Mouse (Mus musculus) CH12F3 (cell line): ENCODE data around the gene Arhgef25.

ENCODE experiments used
- in situ Hi-C: fragments of 300-500 bp; cut with MboI; formaldehyde crosslinking; loops from 2 replicates; pipeline ENCODE4 v1.14.3; 2020; ENCODE audit warnings: low sequenced_read_pairs

Gene Arhgef25

DNA sequence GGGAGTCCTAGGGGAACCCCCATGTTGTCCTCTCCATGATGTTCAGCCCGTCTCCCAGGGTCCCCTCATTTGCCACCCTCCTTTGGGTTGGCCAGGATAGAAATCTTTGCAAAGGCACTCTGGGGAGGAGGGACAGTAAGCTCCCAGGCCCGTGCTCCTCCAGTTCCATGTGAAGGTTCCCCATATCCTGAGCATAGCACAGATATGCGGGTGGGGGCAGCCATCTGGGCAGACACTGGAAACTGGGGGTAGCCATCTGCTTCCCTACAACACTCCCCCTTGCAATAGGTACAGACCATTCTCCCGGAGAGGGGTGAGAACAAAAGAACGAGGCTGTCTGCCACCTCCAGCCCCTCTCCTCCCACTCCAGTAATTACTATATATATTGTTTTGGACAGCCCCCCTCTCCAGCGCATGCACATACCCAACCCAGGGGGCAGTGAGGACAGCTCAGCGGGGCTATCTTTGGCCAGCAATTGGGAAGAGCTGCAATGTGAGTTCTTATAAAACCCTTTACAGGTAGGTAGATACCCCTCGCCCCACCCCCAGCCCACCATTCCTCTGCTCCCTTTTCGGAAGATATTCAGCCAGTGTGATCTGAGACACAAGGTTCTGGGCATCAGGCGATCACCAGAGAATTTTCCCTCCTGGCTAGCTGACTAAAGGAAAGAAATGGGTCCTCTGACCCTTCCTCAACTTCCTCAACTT, 2.4 kb downstream of the Arhgef25 start:
- in situ Hi-C loops: no loop called here

- in situ Hi-C loops: no loop called here
These were observed 3.4 kb downstream of the Arhgef25 start for GRCm38 (mm10) chr10:127186451-127186850.

DNA sequence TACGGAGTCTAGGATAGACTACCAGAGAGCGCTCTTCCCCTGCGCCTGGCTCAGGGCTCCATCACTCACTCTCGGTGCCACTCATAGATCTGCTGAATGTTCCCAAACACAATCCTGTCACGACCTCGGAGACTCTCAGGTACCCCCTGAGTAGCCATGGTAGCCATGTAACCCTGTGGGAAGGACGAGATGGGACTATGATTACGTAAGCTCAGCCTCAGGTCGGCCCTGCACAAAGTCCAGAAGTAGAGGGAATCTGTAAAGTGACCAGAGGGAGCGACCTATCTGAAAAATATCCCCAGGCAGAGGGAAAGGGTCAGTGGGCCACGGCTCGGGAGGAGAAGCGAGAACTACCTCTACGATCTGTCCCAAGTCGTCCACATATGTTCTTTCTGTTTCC, 4.4 kb downstream of the Arhgef25 start:
- in situ Hi-C loops: no loop called here

DNA sequence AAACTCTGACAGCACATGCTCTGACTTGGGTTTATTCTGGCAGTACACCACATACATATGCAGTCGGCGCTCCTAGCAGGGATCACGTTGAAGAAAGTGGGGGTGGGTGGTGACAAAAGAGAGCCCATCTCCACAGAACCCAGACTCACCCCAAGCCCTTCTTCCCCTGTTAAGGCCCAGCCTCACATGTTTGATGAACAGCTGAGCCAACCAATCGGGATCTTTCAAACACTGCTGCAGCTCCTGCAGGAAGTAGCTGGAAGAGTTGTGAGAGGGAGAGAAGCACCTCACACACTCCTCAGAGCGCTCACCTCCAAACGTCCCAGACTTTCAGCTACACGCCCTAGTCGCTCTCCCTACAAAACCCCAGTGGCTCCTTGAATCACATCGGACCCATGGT, 4.8 kb downstream of the Arhgef25 start:
- in situ Hi-C loops: no loop called here

- in situ Hi-C loops: no loop called here
These were observed 6.1 kb downstream of the Arhgef25 start for GRCm38 (mm10) chr10:127183759-127184158.

DNA sequence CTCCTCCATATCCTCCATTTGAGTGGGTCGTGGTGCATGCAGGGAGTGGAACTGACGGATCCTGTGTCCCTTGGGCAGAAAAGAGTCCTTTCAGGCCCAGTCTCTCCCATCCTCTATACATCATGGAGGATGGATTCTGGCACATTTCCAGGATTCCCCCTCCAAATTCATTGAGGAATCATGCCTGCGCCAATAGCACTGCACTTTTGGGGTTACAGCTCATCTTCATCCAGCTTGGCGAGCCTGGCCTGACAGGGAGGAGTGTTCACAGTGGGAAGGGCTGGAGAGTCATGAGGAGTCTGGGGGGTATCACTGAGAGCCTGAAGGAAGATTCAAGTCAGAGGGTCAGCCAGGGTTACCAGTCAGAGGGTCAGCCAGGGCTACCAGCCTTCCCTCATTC, 7.3 kb downstream of the Arhgef25 start:
- in situ Hi-C loops: no loop called here

GRCm38 (mm10) chr10:127181566-127181965, 8.3 kb downstream of the Arhgef25 start:
- in situ Hi-C loops: no loop called here

- in situ Hi-C loops: no loop called here
These were observed 9.2 kb downstream of the Arhgef25 start for GRCm38 (mm10) chr10:127180695-127181047.

DNA sequence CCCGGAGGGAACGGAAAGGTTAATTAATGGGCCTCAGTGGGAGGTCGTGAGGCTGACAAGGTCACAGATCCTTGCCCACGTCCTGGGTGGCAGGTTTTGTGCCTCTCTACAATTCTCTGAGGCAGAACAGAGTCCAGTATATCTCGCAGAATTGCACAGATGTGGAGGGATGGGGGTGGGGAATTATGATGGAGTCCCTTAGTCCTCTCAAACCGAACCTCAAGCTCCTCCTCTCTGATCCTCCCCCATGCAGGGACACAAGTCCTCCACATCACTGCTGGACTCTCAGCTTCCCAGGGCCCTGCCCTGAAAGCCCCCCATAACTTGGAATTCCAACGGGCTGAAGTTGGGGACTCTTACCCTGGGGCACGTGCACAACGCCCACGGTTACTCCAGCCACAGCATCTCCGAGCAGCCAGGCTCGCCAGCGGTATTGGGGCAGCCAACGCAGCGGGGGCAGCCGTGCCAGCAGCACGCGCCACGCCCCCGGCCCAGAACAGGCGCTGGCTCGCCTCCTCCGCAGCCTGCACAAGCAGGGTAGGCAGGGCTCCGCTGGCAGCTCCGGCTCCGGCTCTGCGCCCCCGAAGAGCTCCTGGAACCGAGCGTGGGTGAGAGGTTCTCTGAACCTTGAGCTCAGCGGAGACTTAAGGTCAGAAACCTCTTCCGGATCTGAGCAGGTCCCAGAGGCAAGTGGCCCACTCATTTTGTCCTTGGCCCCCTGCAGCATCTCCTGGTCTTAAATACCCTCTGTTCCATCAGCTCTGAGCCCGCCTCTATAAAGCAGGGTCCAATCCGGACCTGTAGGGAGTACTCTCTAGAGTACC, 9.8 kb downstream of the Arhgef25 start, which contains the start of gene Slc26a10:
Gene Slc26a10 (minus strand): TSS at position 775 of the 824 bp plus-strand sequence.
- in situ Hi-C loops: no loop called here

DNA sequence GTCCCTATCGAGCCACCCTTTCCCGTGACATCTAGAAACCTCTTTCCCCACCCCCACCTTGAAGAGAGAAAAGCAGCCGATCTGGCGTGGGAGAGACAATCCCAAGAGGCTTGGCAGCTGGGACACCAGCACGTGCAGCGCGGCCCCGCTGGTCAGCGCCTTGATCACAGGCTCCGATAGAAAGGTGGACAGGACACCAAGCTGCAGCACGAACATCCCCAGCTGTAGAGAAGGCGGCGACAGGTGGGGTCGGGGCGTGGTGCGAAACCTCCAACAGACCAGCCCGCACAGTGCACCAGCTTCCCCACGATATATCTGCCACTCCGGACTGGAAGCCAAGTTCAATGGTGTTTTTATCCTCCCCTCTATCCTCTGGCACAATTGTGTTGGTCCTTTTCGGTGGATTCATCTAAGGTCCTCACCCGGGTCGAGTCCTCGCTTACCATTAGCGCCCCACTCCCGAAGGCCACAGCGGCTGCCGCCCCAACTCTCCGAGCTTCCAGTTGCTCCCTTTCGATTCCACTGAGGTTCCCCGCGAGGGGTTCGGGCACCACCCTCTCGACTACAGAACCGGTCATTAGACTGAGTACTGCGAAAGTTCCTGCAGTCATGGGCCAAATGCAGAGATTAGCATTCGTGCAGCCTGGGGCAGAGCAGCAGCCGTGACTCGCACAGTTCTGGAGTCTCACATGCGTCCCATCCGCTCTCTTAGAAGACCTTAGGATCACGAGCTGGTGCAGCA, 11.4 kb downstream of the Arhgef25 start:
- in situ Hi-C loops: no loop called here

DNA sequence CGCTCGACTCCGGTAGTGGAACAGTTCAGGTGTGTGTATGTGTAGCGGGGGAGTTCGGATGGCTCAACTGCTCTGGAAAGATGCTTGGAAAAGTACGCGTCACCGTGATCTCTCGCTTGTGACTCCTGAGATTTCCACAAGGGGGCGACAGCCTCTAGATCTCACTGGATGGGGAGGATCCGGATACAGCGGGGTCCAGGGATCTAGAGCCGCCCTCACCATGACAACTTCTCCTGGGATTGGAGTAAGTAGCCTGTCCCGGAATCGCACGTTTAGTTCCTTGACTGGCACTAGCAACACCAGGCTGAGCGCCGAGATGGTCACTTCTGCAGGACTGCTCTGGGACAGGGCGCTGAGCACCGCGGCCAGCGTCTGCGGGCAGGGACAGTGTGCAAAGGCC, 12.2 kb downstream of the Arhgef25 start:
- in situ Hi-C loops: no loop called here

- in situ Hi-C loops: no loop called here
These were observed 12.6 kb downstream of the Arhgef25 start for GRCm38 (mm10) chr10:127177235-127177634.

- in situ Hi-C loops: no loop called here
These were observed 13.1 kb downstream of the Arhgef25 start for GRCm38 (mm10) chr10:127176756-127177155.

DNA sequence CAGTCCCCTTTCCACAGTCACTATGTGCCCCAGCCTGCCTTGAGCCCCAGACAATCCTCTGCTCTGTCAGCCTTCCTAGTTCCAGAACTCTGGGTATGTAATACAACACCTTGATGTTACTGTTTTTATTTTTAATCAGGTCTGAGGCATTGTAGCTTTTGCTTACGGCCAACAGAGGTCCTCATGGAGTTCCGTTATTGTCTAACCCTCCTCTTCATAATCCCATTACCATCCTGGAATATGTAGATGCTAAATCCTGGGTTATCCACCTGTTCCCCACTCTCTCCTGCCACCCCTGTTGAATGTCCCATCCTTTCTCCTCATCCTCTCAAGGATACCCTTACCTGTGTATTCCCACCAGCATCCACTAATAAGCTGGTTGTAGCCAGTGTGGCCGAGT, 13.7 kb downstream of the Arhgef25 start:
- in situ Hi-C loops: no loop called here

DNA sequence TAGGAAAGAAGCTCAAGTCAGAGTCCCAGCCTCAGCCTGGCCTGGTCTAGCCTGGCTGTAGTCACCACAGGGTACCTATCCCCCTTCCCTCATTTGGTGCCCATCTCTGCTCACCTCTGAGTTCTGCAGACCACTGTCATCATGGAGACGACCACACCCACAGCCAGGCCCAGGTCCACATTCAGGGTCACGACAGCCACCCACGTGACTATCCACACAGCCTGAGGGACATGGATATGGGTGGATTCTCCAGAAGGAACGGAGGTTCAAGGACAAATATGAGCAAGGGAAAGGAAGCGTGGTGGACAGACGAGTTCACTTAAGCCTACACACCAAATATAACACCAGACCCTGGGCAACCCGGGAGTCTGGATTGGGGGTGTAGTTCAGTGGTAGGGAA, 15.7 kb downstream of the Arhgef25 start:
- in situ Hi-C loops: no loop called here

GRCm38 (mm10) chr10:127173148-127174065, 16.5 kb downstream of the Arhgef25 start:
- in situ Hi-C loops: no loop called here

DNA sequence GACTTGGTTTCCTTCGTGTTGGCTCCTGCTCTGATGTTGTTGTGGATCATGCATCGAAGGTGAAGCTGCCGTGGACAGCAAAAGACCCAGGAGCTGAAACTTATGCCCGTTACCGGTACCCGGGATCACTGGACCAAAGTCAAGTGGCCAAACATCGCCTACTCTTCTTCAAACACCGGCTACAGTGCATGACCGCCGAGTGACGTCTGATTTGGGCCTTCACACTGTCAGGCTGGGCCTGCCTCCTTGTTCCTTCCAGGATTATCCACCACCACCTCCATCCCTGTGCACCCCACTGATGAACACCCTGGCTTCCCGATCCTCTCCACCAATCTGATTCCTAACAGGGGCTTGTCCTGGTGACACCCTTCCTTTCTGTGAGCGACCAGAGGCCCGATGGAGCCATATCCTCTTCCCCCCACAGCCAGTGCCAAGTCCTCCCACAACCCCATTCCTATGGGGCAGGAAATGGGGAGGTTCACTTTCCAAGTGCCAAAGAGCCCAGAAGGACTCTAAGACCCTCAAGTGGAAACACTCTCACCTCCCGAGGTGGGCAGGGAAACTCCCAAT, 18.2 kb downstream of the Arhgef25 start:
- in situ Hi-C loops: no loop called here

GRCm38 (mm10) chr10:127170837-127171272, 19.0 kb downstream of the Arhgef25 start:
- in situ Hi-C loops: no loop called here

GRCm38 (mm10) chr10:127170002-127170401, 19.9 kb downstream of the Arhgef25 start:
- in situ Hi-C loops: no loop called here

DNA sequence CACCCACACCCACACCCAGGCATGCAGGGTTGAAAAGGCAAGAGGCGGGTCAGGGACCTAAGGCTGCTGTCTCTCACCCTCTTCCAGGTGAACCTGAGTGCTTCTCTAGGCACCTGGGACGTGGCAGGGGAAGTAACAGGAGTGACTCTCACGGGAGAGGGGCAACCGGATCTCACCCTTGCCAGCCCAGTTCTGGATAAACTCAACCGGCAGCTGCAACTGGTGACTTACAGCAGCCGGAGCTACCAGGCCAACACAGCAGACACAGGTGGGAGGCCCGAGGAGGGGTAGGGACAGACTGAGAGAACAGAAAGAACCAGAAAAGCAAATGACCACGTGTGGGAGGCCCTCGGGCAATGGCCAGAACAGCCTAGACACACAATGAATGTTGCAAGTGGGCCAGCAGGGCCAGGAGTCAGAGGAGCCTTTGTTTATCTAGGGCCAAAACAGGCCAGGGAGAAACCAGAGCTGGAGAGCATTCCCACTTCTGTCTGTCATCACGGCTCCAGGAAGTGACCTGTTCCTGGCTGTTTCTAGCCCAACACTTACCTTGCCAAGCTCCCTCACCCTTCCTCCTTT, 22.2 kb downstream of the Arhgef25 start:
- in situ Hi-C loops: no loop called here
